Mouse (Mus musculus) gastrocnemius, adult 18-20 months (tissue): ENCODE data around the gene Znhit2. TPM values are rescaled to one million over a fixed set of nuclear protein-coding genes. Genes with fewer than 3 reads are reported as not detected.
"Not testable (repeated sequence)": the region's sequence is repeated elsewhere in the genome, so short reads cannot be mapped to it uniquely, and the experiment has no call there.

Experiments
- DNase-seq: peaks from one replicate; pipeline ENCODE4 v3.0.0; 2021; ENCODE audit warnings: low spot score
- long read RNA-seq, 2 experiments: library from polyadenylated mRNA; stranded (forward); transcript quantifications; one replicate each; pipeline ENCODE4 v2.0.0; 2021
- total RNA-seq, 2 experiments: library from RNA; stranded (reverse); gene quantifications; 2 replicates each; pipeline ENCODE4 v1.2.3; 2021

The Znhit2 gene
- total RNA-seq: 10 to 100 TPM in 1 of 2 experiments, 1 to 10 TPM in 1; 9.5 to 10.2 TPM
- long read RNA-seq, experiment 1, transcript Znhit2-201 (1 exons, 1,281 nt): major isoform, 16 of 16 reads
- long read RNA-seq, experiment 1, partial matches to known transcripts: 0 of 16 reads
- long read RNA-seq, experiment 1, other reads (novel, unspliced or antisense): 0 of 16 reads
- long read RNA-seq, experiment 2, transcript Znhit2-201 (1 exons, 1,281 nt): major isoform, 26 of 26 reads
- long read RNA-seq, experiment 2, partial matches to known transcripts: 0 of 26 reads
- long read RNA-seq, experiment 2, other reads (novel, unspliced or antisense): 0 of 26 reads

GRCm38 (mm10) chr19:6061021-6061533 lies at the start of gene Znhit2:
Znhit2 (plus strand) TSS chr19:6061192.
- DNase-seq: peak; percentile 96

DNA sequence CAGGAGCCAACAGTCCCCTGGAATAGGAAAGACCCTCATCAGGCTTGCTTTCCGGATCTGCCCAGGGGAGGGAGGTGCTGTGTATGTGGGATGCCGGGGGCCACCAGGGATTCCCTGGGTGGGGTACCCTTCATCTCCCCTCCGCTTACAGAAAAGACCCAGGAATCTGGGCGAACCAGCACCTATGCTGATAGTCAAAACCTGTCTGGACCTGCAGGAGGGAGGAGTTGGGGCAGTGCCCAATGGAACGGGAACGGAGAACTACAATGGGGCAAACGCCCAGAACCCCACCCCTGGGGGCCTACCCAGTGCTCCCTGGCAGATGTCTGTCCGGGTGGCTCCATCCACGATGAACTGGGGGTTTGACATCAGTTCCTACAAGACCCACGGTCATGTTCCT lies 47.3 kb upstream of the Znhit2 start:
- DNase-seq: no peak

- peak; percentile 34 for DNase-seq
Observed at GRCm38 (mm10) chr19:6014991-6015510, 45.9 kb upstream of the Znhit2 start.

GRCm38 (mm10) chr19:6015511-6016315 lies 45.3 kb upstream of the Znhit2 start, which contains the start of gene Capn1:
Capn1 (minus strand) TSS chr19:6015897.
- DNase-seq: peak; percentile 89

- no peak for DNase-seq
Observed at GRCm38 (mm10) chr19:6016532-6016931, 44.5 kb upstream of the Znhit2 start.

- peak; percentile 92 for DNase-seq
Observed at GRCm38 (mm10) chr19:6018142-6019089, 42.6 kb upstream of the Znhit2 start.

- no peak for DNase-seq
Observed at GRCm38 (mm10) chr19:6020276-6020675, 40.7 kb upstream of the Znhit2 start.

DNA sequence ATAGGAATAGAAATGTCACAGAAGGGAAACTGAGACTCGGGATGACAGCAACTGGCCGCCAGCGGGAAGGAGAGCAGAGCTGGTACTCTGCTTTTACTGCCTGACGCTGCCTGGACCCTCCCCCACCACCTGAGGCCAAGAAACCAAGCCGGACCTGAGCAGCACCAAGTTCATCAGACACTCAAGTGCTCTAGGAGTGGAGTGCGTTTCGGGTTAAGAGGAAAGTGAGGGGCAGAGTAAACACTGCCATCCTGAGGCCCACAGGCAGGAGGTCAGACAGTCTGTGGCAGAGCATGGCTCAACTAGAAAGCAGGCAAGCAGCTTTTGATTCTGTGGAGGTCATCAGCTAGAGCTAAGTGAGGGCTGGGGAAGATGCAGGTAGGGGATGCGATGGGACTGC lies 37.9 kb upstream of the Znhit2 start:
- DNase-seq: no peak

DNA sequence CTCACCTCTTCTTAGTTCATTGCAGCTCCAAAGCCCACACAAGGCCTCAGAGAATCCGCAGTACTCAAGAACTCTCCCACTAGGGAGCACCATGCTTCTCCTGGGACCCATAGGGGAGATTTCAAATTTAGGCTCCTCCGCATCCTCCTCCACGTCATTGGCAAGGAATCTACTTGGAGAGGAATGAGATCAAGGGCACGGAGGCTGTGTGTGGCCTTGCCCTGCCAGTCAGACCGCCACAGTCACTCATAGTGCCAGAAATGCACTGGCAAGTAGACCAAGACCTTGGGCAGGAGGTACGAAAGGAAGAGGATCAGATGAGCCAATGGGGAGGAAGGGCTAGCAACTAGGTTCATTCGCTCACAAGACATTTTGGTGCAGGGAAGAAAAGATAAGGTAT lies 37.1 kb upstream of the Znhit2 start:
- no peak for DNase-seq

DNA sequence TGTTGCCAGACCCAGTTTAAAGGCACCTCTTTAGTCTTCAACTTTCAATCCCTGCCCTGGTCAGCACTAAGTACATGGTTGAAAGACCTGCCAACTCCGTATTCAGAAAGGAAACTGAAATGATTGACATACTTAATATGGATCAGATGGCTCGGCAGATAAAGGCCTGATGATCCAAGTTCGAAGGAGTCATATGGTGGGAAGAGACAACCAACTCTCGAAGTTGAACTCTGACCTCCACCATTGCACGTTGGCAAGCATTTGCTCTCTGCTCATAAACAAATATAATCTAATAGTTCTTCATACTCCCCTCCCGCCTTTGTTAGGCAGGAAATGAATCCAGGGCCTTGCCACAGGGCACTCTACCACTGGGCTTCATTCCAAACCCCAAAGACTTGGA lies 32.0 kb upstream of the Znhit2 start:
- no peak for DNase-seq

GRCm38 (mm10) chr19:6029426-6029825 lies 31.6 kb upstream of the Znhit2 start:
- DNase-seq: no peak

DNA sequence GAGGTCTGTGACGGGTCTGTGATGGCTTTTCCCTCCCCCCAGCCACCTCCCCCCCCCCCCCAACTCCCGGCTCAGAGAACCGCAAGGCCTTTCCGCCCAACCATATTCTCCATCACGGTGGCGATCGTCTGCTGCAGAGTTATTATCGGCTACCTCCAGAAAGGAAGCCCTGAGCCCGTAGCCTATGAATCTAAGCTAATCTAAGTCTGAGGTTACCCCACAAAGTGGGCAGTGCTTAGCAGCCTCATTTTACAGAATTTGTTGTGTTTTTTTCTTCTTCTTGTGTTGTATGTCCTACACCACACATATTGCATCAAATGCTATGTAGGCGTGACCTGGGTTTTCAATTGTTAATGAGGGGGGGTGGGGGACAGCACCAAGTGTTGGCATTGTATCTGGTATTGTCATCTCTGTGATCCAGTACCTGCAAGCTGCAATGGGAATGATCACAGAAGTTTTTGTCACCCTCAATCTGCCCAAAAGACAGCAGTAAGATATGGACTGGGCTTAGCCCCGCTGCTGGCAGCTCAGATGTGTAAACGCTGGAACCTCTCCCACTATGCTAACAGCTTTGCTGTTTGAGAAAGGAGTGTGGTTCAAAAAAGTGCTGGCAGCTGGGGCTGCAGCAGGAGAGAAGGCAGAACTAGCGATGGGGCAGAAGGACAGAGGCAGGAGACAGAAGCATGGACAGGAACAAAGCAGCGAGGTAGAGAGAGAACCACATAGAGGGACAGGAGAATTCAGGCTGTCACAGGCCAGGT lies 30.3 kb upstream of the Znhit2 start:
- no peak for DNase-seq

DNA sequence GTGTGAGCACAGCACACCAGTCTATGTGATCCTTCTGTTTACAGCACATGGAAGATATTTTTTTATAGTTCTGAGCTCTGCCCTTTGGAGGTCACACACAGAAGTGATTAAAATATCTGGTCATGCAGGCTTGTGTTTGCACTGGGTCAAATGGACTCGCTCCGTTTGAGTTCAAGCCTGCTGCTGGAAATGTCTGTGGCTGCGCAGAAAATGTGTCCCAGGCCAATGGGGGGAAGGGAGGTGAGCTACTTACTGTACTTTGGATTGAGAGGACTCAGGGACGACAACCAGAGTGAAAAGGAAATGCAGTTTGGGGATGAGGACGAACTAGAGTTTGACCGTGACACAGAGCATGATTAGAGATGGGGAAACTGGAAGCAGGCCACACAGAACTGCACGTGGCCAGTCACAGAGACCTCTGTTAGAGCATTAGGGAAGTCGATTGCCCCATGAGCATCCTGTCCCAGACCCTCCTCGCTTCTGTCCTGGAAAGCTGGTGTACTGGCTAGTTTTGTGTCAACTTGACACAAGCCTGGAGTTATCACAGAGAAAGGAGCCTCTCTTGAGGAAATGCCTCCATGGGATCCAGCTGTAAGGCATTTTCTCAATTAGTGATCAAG lies 24.9 kb upstream of the Znhit2 start:
- DNase-seq: no peak

DNA sequence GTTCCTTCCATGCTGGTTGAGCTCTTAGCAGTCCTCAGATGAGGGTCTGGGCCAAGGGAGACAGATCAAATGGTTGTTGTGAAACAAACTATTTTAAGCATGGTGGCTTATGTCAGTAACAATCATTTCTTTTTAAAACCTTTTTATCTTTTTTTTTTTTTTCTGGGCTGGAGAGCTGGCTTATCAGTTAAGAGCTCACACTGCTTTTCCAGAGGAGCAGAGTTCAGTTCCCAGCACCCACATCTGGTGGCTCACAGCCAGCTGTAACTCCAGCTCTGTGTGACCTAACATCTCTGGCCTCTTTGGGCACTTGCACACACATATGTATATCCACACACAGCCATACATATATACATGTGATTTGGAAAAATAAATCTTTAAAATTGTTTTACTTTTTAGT lies 23.3 kb upstream of the Znhit2 start:
- DNase-seq: no peak

DNA sequence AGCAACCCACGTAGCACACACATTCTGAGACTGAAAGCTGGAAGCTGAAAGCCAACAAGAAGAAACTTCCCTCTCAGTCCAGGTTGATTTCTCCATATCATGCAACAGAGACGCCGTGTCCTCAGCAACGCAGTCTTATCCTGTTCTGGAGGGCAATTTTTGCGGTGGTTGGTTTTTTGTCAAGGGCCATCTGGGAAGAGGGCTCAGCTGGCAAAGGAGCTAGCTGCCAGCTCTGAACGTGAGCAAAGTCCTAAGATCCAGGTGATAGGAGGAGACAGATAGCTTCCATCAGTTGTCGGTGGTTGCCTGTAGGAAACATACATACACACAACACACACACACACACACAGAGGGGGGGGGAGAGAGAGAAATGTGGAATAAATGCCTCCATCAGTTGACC lies 22.7 kb upstream of the Znhit2 start:
- DNase-seq: no peak

- no peak for DNase-seq
Observed at GRCm38 (mm10) chr19:6040002-6040401, 21.0 kb upstream of the Znhit2 start.

DNA sequence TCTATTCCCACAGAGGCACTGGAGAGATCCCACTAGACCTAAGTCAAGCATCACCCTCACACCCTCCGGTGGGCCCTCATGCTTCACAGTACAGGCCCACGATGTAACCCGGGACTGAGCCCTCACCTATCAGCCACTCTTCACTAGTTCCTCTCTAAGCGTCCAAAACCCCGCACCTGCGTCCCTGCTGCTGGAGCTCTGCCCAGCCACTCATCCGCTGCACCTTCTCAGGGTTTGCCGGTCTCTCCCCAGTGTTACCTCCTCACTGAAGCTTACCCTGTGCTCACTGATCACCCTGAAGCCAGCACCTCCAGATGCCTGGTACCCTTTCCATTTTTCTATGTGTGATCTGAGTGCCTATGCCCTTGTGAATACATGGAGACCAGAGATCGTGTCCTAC lies 18.7 kb upstream of the Znhit2 start:
- DNase-seq: no peak

GRCm38 (mm10) chr19:6044102-6044501 lies 16.9 kb upstream of the Znhit2 start:
- not testable (repeated sequence) for DNase-seq

DNA sequence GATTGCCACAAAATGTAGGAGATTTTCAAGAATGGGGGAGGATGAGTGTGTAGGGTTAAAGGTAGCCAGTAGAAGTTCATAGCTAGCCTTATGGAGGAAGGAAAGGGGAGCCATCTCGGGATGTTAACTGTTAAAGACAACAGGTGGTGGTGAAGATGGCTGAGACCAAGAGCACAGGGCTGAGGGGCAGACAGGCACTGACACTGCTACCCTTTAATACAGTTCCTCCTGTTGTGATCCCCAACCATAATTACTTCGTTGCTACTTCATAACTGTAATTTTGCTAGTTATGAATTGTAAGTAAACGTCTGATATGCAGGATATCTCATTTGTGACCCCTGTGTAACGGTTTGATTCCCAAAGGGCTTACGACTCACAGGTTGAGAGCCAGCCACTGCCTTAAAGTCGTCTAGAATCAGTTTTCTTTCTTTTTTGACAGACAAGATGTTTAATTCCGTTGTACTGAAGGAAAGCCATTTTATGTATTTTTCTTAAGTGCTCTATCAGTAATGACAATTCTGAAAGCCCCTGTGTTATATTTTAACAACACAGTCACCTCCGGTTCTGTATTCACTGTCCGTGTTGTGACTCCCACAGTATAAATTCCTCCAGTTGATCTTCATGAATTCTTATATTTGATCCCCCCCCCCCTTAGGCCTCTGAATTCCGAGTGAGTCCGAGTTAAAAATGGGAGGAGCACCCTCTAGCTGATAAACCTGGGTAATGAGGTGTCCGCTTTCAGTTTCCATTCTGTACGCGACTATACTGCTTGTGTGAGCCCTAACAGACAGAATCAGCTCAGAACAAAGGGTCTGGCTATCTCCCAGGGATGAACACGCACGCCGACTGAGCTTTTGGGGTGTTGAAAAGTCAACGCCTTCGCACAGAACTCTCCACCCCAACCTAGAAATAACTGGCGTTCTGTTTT lies 15.4 kb upstream of the Znhit2 start:
- DNase-seq: no peak
